Mouse (Mus musculus) intestine, embryonic 15.5 days (tissue): Measurements from ENCODE around the gene Rsbn1l. TPM values are rescaled to one million over a fixed set of nuclear protein-coding genes. Genes with fewer than 3 reads are reported as not detected.
A peak's percentile ranks its signal among the peaks of the same experiment; 100 is the strongest.

ENCODE experiments used
- ATAC-seq: fragments of 200-750 bp; cut with Nextera tagmentation; 2 replicates; pipeline ENCODE4 v1.8.0; 2017; ENCODE audit warnings: moderate TSS enrichment, moderate library complexity
- H3K27ac ChIP-seq: fragments of 300-500 bp; sonication (generic); 2 replicates; pipeline ENCODE4 v1.5.1; 2015; ENCODE audit warnings: mild to moderate bottlenecking, inconsistent platforms
- H3K27me3 ChIP-seq: fragments of 300-500 bp; sonication (generic); replicated peaks from 2 replicates; pipeline ENCODE4 v1.6.1; 2015; ENCODE audit warnings: inconsistent platforms
- H3K36me3 ChIP-seq: fragments of 300-500 bp; sonication (generic); 2 replicates; pipeline ENCODE4 v1.6.1; 2015; ENCODE audit warnings: inconsistent platforms
- H3K4me1 ChIP-seq: fragments of 300-500 bp; sonication (generic); replicated peaks from 2 replicates; pipeline ENCODE4 v1.6.1; 2015; ENCODE audit warnings: inconsistent platforms
- H3K4me2 ChIP-seq: fragments of 300-500 bp; sonication (generic); replicated peaks from 2 replicates; pipeline ENCODE4 v1.6.1; 2015; ENCODE audit warnings: mild to moderate bottlenecking, inconsistent platforms
- H3K4me3 ChIP-seq: fragments of 300-500 bp; sonication (generic); replicated peaks from 2 replicates; pipeline ENCODE4 v1.5.1; 2015; ENCODE audit warnings: inconsistent platforms
- H3K9ac ChIP-seq: fragments of 300-500 bp; sonication (generic); 2 replicates; pipeline ENCODE4 v1.6.1; 2015; ENCODE audit warnings: inconsistent platforms
- H3K9me3 ChIP-seq: fragments of 300-500 bp; sonication (generic); 2 replicates; pipeline ENCODE4 v1.6.1; 2016; ENCODE audit warnings: inconsistent platforms
- WGBS: fragments of 180-500 bp; shearing (Covaris S2); methylation state at CpG from one replicate; pipeline ENCODE4 v1.1.7; 2015; 5-methylcytosine and 5-hydroxymethylcytosine counted together
- polyA plus RNA-seq: library from polyadenylated mRNA; unstranded; fragments of >200 nt; fragmentation: Nextera tagmentation; extraction: Ambion mirVana; gene quantifications from 2 replicates; pipeline ENCODE4 v1.2.1, GENCODE M21; 2015

Gene Rsbn1l
- polyA plus RNA-seq, 1 experiment from 2014 or later = 4.2 TPM

GRCm38 (mm10) chr5:20880797-20881775 lies 75.1 kb downstream of the Rsbn1l start:
- Histone ChIP-seq H3K4me1 (peaks cover 16% of the 10 kb centered on the region; the same call in 1 of the 2 replicates), H3K9ac (peak overlapping the region; percentile 77), H3K4me2 (peak overlapping the region; percentile 72), H3K27ac (peak overlapping the region; percentile 95), H3K27me3 (no peaks in the 10 kb centered on the region), H3K4me3 (peak overlapping the region; percentile 92), H3K36me3 (peaks cover 4% of the 10 kb centered on the region; the same call in 1 of the 2 replicates), H3K9me3 (no peaks in the 10 kb centered on the region)
- under 1% methylated on average over 52 of the region's 64 CpGs for WGBS
- ATAC-seq = no peak

- Histone ChIP-seq H3K27ac (no peak overlapping the region), H3K4me2 (peak overlapping the region; percentile 72), H3K4me1 (peaks cover 16% of the 10 kb centered on the region; the same call in 1 of the 2 replicates), H3K9me3 (no peaks in the 10 kb centered on the region), H3K4me3 (peak overlapping the region; percentile 18; the same call in 1 of the 2 replicates), H3K9ac (no peak overlapping the region), H3K27me3 (no peaks in the 10 kb centered on the region), H3K36me3 (no peaks in the 10 kb centered on the region)
- WGBS = 62% methylated on average over 2 of the region's 2 CpGs
- no peak for ATAC-seq
Observed at GRCm38 (mm10) chr5:20880386-20880785, 75.8 kb downstream of the Rsbn1l start.

- Histone ChIP-seq H3K9me3 (no peaks in the 10 kb centered on the region), H3K4me3 (no peak overlapping the region), H3K9ac (no peak overlapping the region), H3K4me1 (peaks cover 5% of the 10 kb centered on the region; the same call in 1 of the 2 replicates), H3K27ac (no peak overlapping the region), H3K36me3 (no peaks in the 10 kb centered on the region), H3K27me3 (no peaks in the 10 kb centered on the region), H3K4me2 (no peak overlapping the region)
- ATAC-seq = no peak
- 56% methylated on average over 1 of the region's 1 CpGs for WGBS
Observed at GRCm38 (mm10) chr5:20876934-20877426, 79.2 kb downstream of the Rsbn1l start.

- WGBS = 62% methylated on average over 1 of the region's 1 CpGs
- no peak overlapping the region for H3K9ac ChIP-seq
- no peaks in the 10 kb centered on the region for H3K4me1 ChIP-seq
- H3K9me3 ChIP-seq = no peaks in the 10 kb centered on the region
- no peak overlapping the region for H3K4me2 ChIP-seq
- H3K27ac ChIP-seq = no peak overlapping the region
- no peaks in the 10 kb centered on the region for H3K27me3 ChIP-seq
- no peak overlapping the region for H3K4me3 ChIP-seq
- no peak for ATAC-seq
- H3K36me3 ChIP-seq = no peaks in the 10 kb centered on the region
Observed at GRCm38 (mm10) chr5:20873146-20873545, 83.1 kb downstream of the Rsbn1l start.

- 45% methylated on average over 2 of the region's 2 CpGs for WGBS
- H3K9me3 ChIP-seq = no peaks in the 10 kb centered on the region
- H3K27ac ChIP-seq = no peak overlapping the region
- no peak overlapping the region for H3K9ac ChIP-seq
- H3K4me1 ChIP-seq = no peaks in the 10 kb centered on the region
- ATAC-seq = no peak
- H3K4me3 ChIP-seq = no peak overlapping the region
- H3K36me3 ChIP-seq = no peaks in the 10 kb centered on the region
- H3K27me3 ChIP-seq = no peaks in the 10 kb centered on the region
- H3K4me2 ChIP-seq = no peak overlapping the region
Observed at GRCm38 (mm10) chr5:20865193-20865755, 90.9 kb downstream of the Rsbn1l start.

GRCm38 (mm10) chr5:20864216-20864969 lies 91.8 kb downstream of the Rsbn1l start:
- Histone ChIP-seq H3K4me2 (no peak overlapping the region), H3K27ac (no peak overlapping the region), H3K27me3 (no peaks in the 10 kb centered on the region), H3K4me3 (no peak overlapping the region), H3K9ac (no peak overlapping the region), H3K4me1 (no peaks in the 10 kb centered on the region), H3K36me3 (no peaks in the 10 kb centered on the region), H3K9me3 (no peaks in the 10 kb centered on the region)
- 69% methylated on average over 4 of the region's 4 CpGs for WGBS
- no peak for ATAC-seq

- H3K27ac ChIP-seq = no peak overlapping the region
- H3K4me2 ChIP-seq = no peak overlapping the region
- 90% methylated on average over 2 of the region's 2 CpGs for WGBS
- no peaks in the 10 kb centered on the region for H3K4me1 ChIP-seq
- no peaks in the 10 kb centered on the region for H3K27me3 ChIP-seq
- no peaks in the 10 kb centered on the region for H3K9me3 ChIP-seq
- H3K9ac ChIP-seq = no peak overlapping the region
- H3K36me3 ChIP-seq = no peaks in the 10 kb centered on the region
- H3K4me3 ChIP-seq = no peak overlapping the region
- no peak for ATAC-seq
Observed at GRCm38 (mm10) chr5:20861901-20862300, 94.3 kb downstream of the Rsbn1l start.

GRCm38 (mm10) chr5:20860565-20860964 lies 95.6 kb downstream of the Rsbn1l start:
- no peak overlapping the region for H3K4me2 ChIP-seq
- no peaks in the 10 kb centered on the region for H3K36me3 ChIP-seq
- H3K9ac ChIP-seq = no peak overlapping the region
- no peaks in the 10 kb centered on the region for H3K4me1 ChIP-seq
- no peak overlapping the region for H3K4me3 ChIP-seq
- H3K27ac ChIP-seq = no peak overlapping the region
- H3K27me3 ChIP-seq = no peaks in the 10 kb centered on the region
- 91% methylated on average over 4 of the region's 4 CpGs for WGBS
- no peak for ATAC-seq
- H3K9me3 ChIP-seq = no peaks in the 10 kb centered on the region

GRCm38 (mm10) chr5:20858404-20858803 lies 97.8 kb downstream of the Rsbn1l start:
- H3K4me1 ChIP-seq = no peaks in the 10 kb centered on the region
- no peak overlapping the region for H3K4me2 ChIP-seq
- no peaks in the 10 kb centered on the region for H3K9me3 ChIP-seq
- no peak overlapping the region for H3K9ac ChIP-seq
- no peak overlapping the region for H3K4me3 ChIP-seq
- WGBS = 89% methylated on average over 2 of the region's 2 CpGs
- no peaks in the 10 kb centered on the region for H3K27me3 ChIP-seq
- no peak for ATAC-seq
- no peaks in the 10 kb centered on the region for H3K36me3 ChIP-seq
- H3K27ac ChIP-seq = no peak overlapping the region

GRCm38 (mm10) chr5:20855066-20855465 lies 101.1 kb downstream of the Rsbn1l start:
- no peak overlapping the region for H3K9ac ChIP-seq
- no peak for ATAC-seq

GRCm38 (mm10) chr5:20847010-20847409 lies 109.2 kb downstream of the Rsbn1l start:
- no peak overlapping the region for H3K4me3 ChIP-seq
- H3K4me2 ChIP-seq = no peak overlapping the region
- WGBS = 69% methylated on average over 2 of the region's 2 CpGs
- no peak overlapping the region for H3K9ac ChIP-seq
- no peak for ATAC-seq
- no peaks in the 10 kb centered on the region for H3K4me1 ChIP-seq
- no peaks in the 10 kb centered on the region for H3K9me3 ChIP-seq
- no peak overlapping the region for H3K27ac ChIP-seq
- H3K36me3 ChIP-seq = no peaks in the 10 kb centered on the region
- no peaks in the 10 kb centered on the region for H3K27me3 ChIP-seq

More at GRCm38 (mm10) chr5:20855066-20855465, 101.1 kb downstream of the Rsbn1l start:
- WGBS = 85% methylated on average over 4 of the region's 4 CpGs
- H3K27me3 ChIP-seq = no peaks in the 10 kb centered on the region
- H3K4me2 ChIP-seq = no peak overlapping the region
- H3K36me3 ChIP-seq = no peaks in the 10 kb centered on the region
- no peaks in the 10 kb centered on the region for H3K4me1 ChIP-seq
- no peaks in the 10 kb centered on the region for H3K9me3 ChIP-seq
- H3K27ac ChIP-seq = no peak overlapping the region
- H3K4me3 ChIP-seq = no peak overlapping the region

- no peaks in the 10 kb centered on the region for H3K9me3 ChIP-seq
- no peaks in the 10 kb centered on the region for H3K36me3 ChIP-seq
- no peak for ATAC-seq
- no peak overlapping the region for H3K4me3 ChIP-seq
- no peak overlapping the region for H3K9ac ChIP-seq
- no peak overlapping the region for H3K4me2 ChIP-seq
- no peaks in the 10 kb centered on the region for H3K27me3 ChIP-seq
- 65% methylated on average over 2 of the region's 2 CpGs for WGBS
- no peaks in the 10 kb centered on the region for H3K4me1 ChIP-seq
- no peak overlapping the region for H3K27ac ChIP-seq
Observed at GRCm38 (mm10) chr5:20843816-20844215, 112.4 kb downstream of the Rsbn1l start.
